Mouse (Mus musculus): ENCODE results near the gene Rapgef1.
A peak's percentile ranks its signal among the peaks of the same experiment; 100 is the strongest.

Rapgef1 gene

DNA sequence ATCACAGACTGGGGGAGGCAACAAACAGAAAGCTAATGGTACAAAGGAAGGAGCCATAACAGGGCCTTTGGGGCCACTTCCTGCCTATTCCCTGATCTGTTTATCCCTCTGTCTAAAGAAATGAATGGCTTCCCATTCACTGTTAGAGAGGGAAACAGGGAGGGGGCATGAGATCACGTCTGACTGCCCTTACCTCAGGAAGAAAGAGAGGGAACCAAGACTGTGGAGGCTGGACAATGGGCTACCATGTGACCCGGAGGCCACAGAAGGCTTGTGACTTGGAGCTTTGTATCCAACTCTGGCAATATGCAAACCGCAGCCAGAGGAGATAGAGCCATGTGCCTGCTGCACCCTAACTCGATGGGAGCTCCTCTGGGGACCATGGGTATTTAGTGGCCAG, 164.8 kb downstream of the Rapgef1 start:
- no peak for DNase-seq (ENCODE audit: extremely low read depth, insufficient read length, low spot score)

DNA sequence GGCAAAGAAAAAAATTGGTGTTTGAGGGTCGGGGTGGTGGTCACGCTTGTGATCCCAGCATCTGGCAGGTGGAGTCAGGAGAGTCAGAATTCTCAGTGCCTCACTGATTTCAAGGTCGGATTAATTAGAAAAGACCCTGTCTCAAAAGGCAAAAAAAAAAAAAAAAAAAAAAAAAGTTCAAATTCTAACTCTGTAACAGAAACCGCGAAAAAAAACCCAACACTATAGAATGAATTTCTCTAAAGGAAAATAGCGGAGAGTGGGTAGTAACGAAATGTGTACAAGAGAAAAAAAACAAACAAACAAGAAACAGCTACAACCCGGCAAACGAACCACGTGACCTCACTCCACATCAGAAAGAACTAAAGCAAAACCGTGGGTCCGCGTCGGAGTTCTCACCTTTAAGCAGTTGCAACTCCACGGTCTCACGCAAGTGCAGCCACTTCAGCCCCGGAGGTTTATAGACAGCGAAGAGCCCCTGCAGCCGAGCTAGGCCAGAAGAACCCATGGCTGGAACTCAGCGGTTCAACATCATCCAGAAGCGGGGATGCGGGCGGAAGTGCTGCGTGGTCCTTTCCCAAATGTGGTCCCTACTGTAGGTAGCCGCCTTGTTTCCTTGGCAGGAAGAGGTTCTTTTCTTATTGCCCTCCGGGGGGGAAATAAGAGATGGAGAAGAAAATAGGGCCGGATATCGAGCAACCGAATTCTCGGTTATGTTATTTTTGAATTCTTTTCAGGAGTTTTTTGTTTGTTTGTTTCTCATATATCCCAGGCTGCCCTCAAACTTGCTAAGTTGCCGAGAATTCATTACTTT, 167.8 kb downstream of the Rapgef1 start, which contains the start of gene Coq4:
Gene Coq4 (plus strand): TSS at position 390 of the 814 bp plus-strand sequence.
- peak; percentile 83 for DNase-seq (ENCODE audit: extremely low read depth, insufficient read length, low spot score)

DNA sequence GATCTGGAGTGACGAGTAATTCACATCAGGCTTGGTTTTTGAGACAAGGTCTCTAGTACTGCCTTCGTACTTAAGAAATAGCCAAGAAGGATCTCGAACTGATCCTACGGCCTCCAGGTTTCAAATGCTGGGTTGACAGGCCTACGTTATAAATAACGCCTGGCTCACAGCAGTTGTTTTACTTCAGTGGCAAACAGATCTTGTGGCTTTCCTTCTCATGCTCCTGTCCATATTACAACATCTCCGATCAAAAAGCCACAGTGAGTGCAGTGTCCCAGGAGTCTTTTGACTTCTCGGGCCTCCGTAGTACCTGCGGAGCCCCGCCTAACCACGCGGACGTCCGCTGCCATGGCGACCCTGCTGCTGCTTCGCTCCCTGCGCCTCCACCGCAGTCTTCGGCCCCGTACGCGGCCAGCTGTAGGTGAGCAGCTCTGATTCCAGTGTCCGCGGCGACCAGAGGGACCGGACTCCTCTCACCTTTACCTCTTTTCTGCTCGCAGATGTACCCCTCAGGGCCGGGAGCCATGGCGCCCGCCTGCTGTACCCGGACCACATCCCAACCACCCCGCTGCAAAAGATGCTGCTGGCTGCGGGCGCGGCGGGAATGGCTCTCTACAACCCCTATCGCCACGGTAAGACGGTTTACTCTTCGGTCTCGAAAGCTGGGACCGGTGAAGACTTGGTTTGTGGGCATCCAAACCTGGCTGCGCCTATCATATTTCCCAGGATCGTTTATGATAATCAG, 168.6 kb downstream of the Rapgef1 start, which contains the start of gene Trub2:
Gene Trub2 (minus strand): TSS at position 566 of the 745 bp plus-strand sequence.
- peak; percentile 80 for DNase-seq (ENCODE audit: extremely low read depth, insufficient read length, low spot score)
